Mouse (Mus musculus) adipocyte (in vitro differentiated cells): ENCODE results near the gene Akr1c13.
"Not testable (repeated sequence)": the region's sequence is repeated elsewhere in the genome, so short reads cannot be mapped to it uniquely, and the experiment has no call there.

Source experiments
- DNase-seq: peaks from one replicate; pipeline ENCODE4 v3.0.0-alpha.2; 2016; ENCODE audit warnings: low spot score

Akr1c13 gene

GRCm38 (mm10) chr13:4190904-4191303, at the start of gene Akr1c13:
Gene Akr1c13, plus strand, starts transcription at chr13:4191150.
- peak; percentile 73 for DNase-seq

DNA sequence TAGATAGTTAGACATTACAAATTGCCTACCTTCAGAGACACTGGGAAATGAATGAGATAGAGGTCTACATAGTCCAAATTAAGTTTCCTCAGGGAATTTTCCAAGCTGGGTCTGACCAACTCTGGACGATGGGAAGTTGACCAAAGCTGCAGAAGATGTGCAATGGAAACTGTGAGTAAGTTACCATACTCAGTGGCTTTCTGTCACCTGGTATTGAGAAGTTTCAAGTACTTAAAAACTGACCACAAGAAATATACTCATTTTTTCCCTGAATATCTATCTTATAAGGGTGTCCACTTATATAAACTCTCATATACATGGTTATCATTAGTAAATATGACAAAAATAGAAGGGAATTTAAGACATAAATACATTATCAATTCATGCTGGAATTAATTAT, 46.7 kb upstream of the Akr1c13 start:
- DNase-seq: no peak

- DNase-seq: peak; percentile 42
These were observed 40.4 kb upstream of the Akr1c13 start, which contains the start of gene Akr1c18 for GRCm38 (mm10) chr13:4150518-4150917. Gene Akr1c18, minus strand, starts transcription at chr13:4150654.

DNA sequence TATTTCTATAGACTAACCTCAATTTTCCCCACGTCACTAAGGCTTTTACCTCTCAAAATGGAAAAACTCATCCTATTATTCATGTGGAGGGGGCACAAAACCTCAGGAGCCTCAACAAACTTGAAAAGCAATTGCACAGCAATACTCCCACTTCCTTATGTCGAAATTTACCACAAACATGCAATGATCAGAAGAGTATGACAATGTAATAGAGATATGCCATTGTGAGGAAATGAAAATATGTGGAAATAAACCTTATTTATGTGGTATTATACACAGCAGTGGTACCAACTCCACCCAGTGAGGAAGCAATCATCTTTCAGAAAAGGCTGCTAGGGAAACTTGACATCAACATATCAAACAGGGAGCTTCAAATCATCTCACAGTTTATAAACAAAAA, 38.0 kb upstream of the Akr1c13 start:
- DNase-seq: no peak

GRCm38 (mm10) chr13:4153593-4153992, 37.4 kb upstream of the Akr1c13 start:
- no peak for DNase-seq

- DNase-seq: no peak
These were observed 35.7 kb upstream of the Akr1c13 start for GRCm38 (mm10) chr13:4155286-4155685.

DNA sequence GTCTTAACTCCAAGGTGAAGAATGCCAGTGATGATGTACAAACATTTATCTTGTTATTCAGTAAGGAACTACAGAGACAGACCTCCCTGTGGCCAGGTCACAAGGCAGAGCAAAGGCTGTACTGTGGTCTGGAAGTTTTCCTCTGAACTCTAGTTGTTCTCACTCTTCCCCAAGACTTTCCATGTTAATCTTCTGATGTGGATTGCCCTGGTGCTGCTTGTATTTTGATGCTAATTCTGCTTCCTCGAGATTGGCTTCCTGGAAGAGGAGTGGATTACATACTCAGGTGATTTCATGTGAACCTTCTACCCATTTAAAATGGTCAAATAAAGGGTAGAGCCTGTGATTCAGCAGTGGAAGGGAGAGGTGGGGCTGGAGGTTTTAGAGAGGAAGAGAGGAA, 22.9 kb upstream of the Akr1c13 start:
- no peak for DNase-seq

DNA sequence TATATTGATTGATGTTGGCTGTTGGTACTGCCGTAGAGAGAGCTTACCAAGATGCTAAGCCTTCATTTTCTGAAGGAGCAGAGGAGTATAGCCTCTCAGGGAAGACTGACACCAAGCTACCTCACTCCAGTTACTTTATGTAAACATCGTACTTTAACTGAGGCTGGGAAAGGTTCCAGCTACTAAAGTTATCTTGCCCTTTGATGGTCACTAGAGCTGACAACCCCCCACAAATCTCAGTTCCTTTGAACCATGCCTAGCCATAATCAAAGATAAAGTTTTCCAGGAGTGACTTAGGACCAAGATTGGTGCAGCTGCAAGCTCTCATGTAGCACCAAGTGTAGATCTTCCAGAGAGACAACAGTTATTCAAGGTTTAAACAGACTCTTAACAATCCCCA, 18.0 kb upstream of the Akr1c13 start:
- no peak for DNase-seq

DNA sequence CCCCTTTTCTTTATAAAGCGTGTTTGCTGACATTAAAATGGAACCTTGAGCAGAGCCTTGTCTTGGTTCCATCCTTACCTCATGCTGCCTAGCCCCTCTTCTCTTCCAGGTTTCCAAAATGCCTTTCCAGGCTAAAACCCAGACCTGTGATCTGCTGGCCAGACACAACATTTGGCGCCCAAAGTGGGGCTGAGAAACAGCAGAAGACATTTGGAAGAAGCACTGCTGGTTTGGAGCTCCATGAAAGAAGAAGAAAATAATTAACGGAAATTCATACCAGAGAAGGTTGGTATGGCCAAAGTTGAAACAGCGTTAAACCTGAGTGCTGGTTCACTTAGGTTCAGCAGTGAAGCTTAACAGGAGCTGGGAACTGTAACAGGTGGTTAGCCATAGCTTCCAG, 9.6 kb upstream of the Akr1c13 start:
- DNase-seq: not testable (repeated sequence)

DNA sequence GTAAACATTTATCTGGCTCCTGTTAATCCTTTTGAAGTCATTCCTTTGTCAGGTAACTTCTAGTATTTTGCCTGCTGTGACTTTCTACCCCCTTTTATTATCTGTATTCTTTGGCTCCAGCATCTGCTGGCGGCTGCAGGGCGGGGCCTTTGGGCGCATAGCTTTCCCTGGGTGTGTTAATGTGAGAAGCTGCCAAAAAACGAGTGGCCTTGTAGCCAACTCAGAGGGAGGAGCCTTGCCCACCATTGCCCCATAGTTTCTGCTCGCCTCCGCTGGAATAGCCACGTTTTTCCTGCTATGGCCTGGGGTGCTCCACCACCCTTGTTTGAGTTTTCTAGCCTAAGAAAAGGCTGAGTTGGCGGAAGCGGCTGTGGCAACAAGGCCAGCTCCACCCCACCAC, 7.8 kb upstream of the Akr1c13 start:
- DNase-seq: no peak

GRCm38 (mm10) chr13:4186641-4187411, 4.1 kb upstream of the Akr1c13 start:
- not testable (repeated sequence) for DNase-seq

GRCm38 (mm10) chr13:4188174-4188573, 2.8 kb upstream of the Akr1c13 start:
- peak; percentile 38 for DNase-seq

GRCm38 (mm10) chr13:4192511-4192910, 1.6 kb downstream of the Akr1c13 start:
- DNase-seq: no peak

DNA sequence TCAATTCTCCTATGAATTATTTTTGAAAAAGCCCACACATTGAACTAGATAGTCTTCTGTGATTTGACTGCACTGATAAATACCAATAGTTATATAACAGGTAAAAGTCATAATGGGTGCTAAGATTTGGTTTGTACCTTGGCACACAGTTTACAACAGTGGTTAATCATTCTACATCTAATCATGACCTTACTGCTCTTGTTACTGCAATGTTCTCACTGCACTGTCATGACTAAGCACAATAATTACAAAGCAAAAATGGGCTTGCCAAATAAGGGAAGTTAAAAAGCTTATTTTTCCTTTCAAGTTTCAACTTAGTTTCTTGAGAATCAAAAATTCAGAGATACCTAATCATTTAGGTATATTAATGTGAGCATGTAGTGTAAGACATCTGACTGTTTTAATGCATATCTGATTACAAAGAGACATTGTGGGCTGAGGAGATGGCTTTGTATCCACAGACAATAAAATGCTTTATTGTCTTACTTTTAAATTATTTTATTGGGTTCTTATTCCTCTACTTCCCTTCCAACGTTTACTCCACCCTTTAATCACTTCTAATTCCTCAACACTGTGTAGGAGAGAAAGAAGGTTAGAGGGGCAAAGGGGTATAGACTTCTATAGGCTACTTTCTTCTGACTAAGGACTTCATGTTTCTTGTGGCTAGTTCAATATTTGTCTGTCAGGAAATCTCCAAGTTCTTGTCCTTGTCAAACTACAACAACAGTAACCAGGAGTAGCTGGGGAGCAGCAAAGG, 15.4 kb downstream of the Akr1c13 start:
- no peak for DNase-seq

GRCm38 (mm10) chr13:4211560-4212299, 20.8 kb downstream of the Akr1c13 start:
- DNase-seq: no peak

GRCm38 (mm10) chr13:4212309-4212708, 21.4 kb downstream of the Akr1c13 start:
- DNase-seq: no peak

DNA sequence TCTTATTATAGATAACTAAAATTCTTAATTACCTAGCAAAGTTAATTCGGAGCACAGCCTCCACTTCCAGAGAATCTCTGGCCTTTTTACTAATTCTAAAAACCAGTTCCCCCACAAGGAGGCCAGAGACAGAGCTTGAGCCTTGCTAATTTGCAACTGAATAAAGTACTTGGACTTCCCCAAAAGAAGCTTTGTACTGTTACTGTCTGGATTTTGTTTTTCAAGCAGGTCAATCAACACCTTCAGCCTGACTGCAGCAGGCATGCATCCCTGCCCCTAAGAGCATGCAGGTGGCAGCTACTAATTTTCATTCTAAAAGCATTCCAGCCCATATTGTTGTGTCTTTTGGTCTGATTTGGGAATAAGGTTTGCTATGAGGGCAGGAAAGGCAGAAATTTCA, 24.5 kb downstream of the Akr1c13 start:
- not testable (repeated sequence) for DNase-seq

DNA sequence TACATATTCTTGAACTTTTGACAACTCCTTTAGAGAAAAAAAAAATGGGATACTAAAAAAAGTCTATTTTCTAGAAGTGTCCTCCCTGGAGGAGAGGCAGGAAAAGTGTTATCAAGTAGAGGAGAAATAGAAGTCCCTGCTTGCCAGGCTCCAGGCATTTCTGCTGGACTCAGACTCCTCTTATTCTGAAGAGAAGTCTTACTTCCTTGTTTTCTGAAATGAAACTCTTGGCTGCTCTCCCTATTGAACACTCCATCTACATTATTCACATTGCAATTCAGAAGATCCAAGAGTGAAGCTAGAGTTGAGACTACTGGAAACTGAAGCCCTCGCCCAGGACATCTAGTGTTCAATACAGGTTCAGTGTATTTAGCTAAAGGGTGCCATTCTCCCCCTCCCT, 37.5 kb downstream of the Akr1c13 start, which contains the start of gene Akr1c19:
TSS of gene Akr1c19 (plus strand) at position 260 of the 400 bp plus-strand sequence.
- DNase-seq: peak; percentile 5

DNA sequence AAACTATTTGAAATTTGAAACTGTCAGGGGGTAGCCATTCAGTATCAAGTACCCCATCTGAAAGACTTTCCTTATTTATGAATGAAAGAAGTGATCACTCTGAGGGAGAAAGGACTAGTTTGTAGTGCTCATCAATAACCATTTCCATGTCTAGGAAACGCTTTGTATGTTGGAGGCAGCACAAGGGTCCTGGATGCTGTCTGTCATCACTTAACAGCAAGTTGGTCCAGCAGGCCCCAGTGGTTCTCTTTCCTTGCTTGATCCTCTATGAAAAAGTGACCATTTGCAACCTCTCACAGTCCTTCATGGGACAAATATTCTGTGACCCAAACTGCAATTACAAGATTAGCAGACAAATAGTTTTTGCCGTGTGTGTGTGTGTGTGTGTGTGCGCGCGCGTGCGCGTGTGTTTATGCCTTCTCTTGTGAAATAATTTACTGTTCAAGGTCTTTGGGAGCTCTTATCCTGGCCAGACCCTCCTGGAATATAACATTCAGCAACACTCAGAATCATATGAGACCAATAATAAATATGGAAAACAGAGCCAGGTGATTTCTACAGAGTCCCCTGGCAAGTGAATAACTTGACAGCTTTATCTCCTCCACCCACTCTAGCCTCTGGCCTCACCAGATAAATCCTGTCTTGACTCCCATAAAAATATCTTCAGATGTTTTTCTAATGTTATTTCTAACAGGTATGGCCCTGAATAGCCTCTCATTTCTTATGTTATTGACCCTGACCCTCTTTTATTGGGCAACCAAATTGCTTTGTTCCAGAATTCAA, 40.1 kb downstream of the Akr1c13 start:
- DNase-seq: no peak

GRCm38 (mm10) chr13:4233135-4233534, 42.2 kb downstream of the Akr1c13 start:
- no peak for DNase-seq

DNA sequence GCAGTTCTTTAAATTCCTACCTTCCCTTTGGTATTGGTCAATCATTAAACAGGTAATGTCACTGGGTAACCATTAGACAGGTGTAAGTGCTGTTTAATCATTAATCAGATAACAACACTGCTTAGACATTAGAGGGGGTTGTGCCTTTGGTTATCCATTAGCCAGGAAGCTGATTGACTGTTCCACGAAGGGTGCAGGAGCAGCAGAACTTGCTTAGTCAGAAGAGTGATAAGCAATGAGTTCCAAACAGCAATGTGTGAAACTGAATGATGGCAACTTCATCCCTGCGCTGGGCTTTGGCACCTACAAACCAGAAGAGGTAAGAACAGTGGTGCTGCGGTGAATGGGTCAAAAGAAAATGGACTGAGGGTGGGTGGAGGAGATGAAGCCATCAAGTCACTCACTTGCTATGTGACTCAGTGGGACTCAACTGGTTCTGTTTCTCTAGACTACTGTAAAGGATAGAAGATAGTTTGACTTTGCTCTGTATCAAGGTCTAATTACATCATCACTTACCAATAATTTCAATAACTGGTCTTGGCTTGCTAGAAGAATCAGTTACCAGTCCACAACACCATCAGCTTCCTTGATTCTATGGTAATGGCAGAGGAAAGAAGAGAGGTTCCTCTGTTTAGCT, 42.7 kb downstream of the Akr1c13 start:
- no peak for DNase-seq
